In the genomic region with DNA sequence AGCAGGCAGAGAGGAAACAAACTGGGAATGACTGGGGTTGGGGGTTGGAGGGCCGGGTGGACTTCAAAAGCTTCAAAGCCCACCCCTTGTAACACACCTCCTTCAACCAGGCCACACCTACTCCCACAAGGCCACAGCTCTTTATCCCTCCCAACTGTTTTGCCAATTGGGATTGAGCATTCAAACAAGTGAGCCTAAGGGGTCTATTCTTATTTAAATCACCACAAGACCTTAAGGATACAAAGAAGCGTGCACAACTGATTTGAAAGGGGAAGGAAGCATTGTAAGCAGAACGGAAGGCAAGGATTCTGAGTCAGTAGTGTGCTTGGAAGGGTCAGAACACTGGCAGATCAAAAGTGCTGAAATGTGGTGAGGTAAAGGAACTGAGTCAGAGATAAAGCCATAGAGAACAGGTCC, we compare ENCODE assay signal across 12 mouse cellular contexts.
DNase-seq lines count a peak whose midpoint lies in the region; ATAC-seq and TF ChIP-seq lines count a peak whose summit lies in the region.
"Had no signal": no experiment of that assay in that cellular context is flagged by ENCODE, and none has a peak within 500 bp of the region (broad histone marks: within the 10 kb centered on the region; RNA-seq: fewer than 3 reads in every experiment).

No protein-coding gene starts in this region.

- H3K4me1 ChIP-seq in embryonic facial prominence, embryonic 15.5 days: no peaks in the 10 kb centered on the region
- H3K4me1 ChIP-seq in hindbrain, postnatal 0 days (ENCODE audit: insufficient read depth, low read length): no peaks in the 10 kb centered on the region
- H3K4me1 ChIP-seq: embryonic facial prominence, embryonic 13.5 days; liver, embryonic 13.5 days had no signal

- WGBS in embryonic facial prominence, embryonic 15.5 days: 17% methylated on average over 3 of the region's 3 CpGs
- 12% methylated on average over 3 of the region's 3 CpGs for WGBS in hindbrain, postnatal 0 days

- DNase-seq in 3T3-L1 (ENCODE audit: low read depth, low spot score) (peak; percentile 5), 416B (ENCODE audit: low read depth) (peak; percentile 97)
- DNase-seq in hindbrain, postnatal 0 days (ENCODE audit: low spot score): no peak
- DNase-seq in cerebellum, postnatal 36 days: no peak
- DNase-seq in kidney, adult 11 months: no peak
- DNase-seq: gastrocnemius, postnatal 14 days; kidney, adult 2 months; liver, embryonic 13.5 days; right cerebral cortex, postnatal 25 days had no signal

- H3K27ac ChIP-seq in embryonic facial prominence, embryonic 15.5 days (replicated peaks): peak overlapping the region; percentile 45; the same call in 1 of the 2 replicates
- H3K27ac ChIP-seq in hindbrain, postnatal 0 days: no peak overlapping the region
- H3K27ac ChIP-seq: embryonic facial prominence, embryonic 13.5 days; liver, embryonic 13.5 days had no signal

- no peak overlapping the region for H3K4me3 ChIP-seq in embryonic facial prominence, embryonic 15.5 days (replicated peaks)
- H3K4me3 ChIP-seq in hindbrain, postnatal 0 days (ENCODE audit: low read length): no peak overlapping the region
- H3K4me3 ChIP-seq: embryonic facial prominence, embryonic 13.5 days; liver, embryonic 13.5 days had no signal

- no peak for ATAC-seq in embryonic facial prominence, embryonic 15.5 days (ENCODE audit: insufficient number of reproducible peaks, low FRiP score, low TSS enrichment, low read depth)
- 0 out of 2 replicates have a peak, but pooled peaks have one; percentile 56 for ATAC-seq in hindbrain, postnatal 0 days
- ATAC-seq in monocyte, adult 5-6 weeks (replicated peaks; ENCODE audit: insufficient number of reproducible peaks, low FRiP score, low TSS enrichment, poor library complexity, severe bottlenecking): no peak

- no peaks in the 10 kb centered on the region for H3K36me3 ChIP-seq in embryonic facial prominence, embryonic 15.5 days
- H3K36me3 ChIP-seq in hindbrain, postnatal 0 days (ENCODE audit: insufficient read depth, low read length): no peaks in the 10 kb centered on the region
- H3K36me3 ChIP-seq: embryonic facial prominence, embryonic 13.5 days; liver, embryonic 13.5 days had no signal

- TF ChIP-seq CTCF in hindbrain, postnatal 0 days (IDR thresholded peaks at IDR 0.05; ENCODE audit: low read depth): no peak

- H3K9me3 ChIP-seq in embryonic facial prominence, embryonic 15.5 days (replicated peaks): no peaks in the 10 kb centered on the region
- no peaks in the 10 kb centered on the region for H3K9me3 ChIP-seq in hindbrain, postnatal 0 days (ENCODE audit: low read length)
- H3K9me3 ChIP-seq: embryonic facial prominence, embryonic 13.5 days; liver, embryonic 13.5 days had no signal

- H3K4me2 ChIP-seq in embryonic facial prominence, embryonic 15.5 days (replicated peaks): no peak overlapping the region
- H3K4me2 ChIP-seq in hindbrain, postnatal 0 days (ENCODE audit: low read depth, low read length): peak overlapping the region; percentile 22
- H3K4me2 ChIP-seq: embryonic facial prominence, embryonic 13.5 days; liver, embryonic 13.5 days had no signal

- no peaks in the 10 kb centered on the region for H3K27me3 ChIP-seq in embryonic facial prominence, embryonic 15.5 days
- no peaks in the 10 kb centered on the region for H3K27me3 ChIP-seq in hindbrain, postnatal 0 days (ENCODE audit: insufficient read depth, low read length)
- H3K27me3 ChIP-seq: embryonic facial prominence, embryonic 13.5 days; liver, embryonic 13.5 days had no signal

- H3K9ac ChIP-seq in embryonic facial prominence, embryonic 15.5 days: no peak overlapping the region
- H3K9ac ChIP-seq in hindbrain, postnatal 0 days (replicated peaks; ENCODE audit: low read length): no peak overlapping the region
- H3K9ac ChIP-seq: embryonic facial prominence, embryonic 13.5 days; liver, embryonic 13.5 days had no signal

Comparison
In these comparisons a context has a peak if more than half of its experiments do, and no peak if none do; other contexts are left out.
1. DNase-seq: peak in 3T3-L1 (single experiment) and 416B (single experiment); none in hindbrain, postnatal 0 days (single experiment), cerebellum, postnatal 36 days (0 of 2) and kidney, adult 11 months (single experiment).